Mouse (Mus musculus) limb, embryonic 11.5 days (tissue): ENCODE measurements around the gene Col20a1. TPM values are rescaled to one million over a fixed set of nuclear protein-coding genes. Genes with fewer than 3 reads are reported as not detected.

Source experiments
- ATAC-seq: fragments of 200-750 bp; cut with Nextera tagmentation; 2 replicates; pipeline ENCODE4 v1.8.0; 2017; ENCODE audit warnings: low read depth; ENCODE audit not compliant: insufficient number of reproducible peaks, low FRiP score, low TSS enrichment
- DNase-seq: peaks from one replicate; pipeline ENCODE4 v3.0.0-alpha.2; 2015; ENCODE audit warnings: low spot score
- H3K27ac ChIP-seq: fragments of 300-500 bp; sonication (generic); replicated peaks from 2 replicates; pipeline ENCODE4 v1.5.1; 2014; ENCODE audit warnings: low read depth, mild to moderate bottlenecking, low read length
- H3K27me3 ChIP-seq: fragments of 300-500 bp; sonication (generic); 2 replicates; pipeline ENCODE4 v1.6.1; 2014; ENCODE audit warnings: mild to moderate bottlenecking, low read length, mixed read lengths; ENCODE audit not compliant: control insufficient read depth, insufficient read depth
- H3K36me3 ChIP-seq: fragments of 300-500 bp; sonication (generic); 2 replicates; pipeline ENCODE4 v1.6.1; 2014; ENCODE audit warnings: mild to moderate bottlenecking, low read length, moderate library complexity, mixed read lengths; ENCODE audit not compliant: control insufficient read depth, insufficient read depth
- H3K4me1 ChIP-seq: fragments of 300-500 bp; sonication (generic); 2 replicates; pipeline ENCODE4 v1.6.1; 2014; ENCODE audit warnings: low read length, mixed read lengths; ENCODE audit not compliant: control insufficient read depth, insufficient read depth
- H3K4me2 ChIP-seq: fragments of 300-500 bp; sonication (generic); 2 replicates; pipeline ENCODE4 v1.6.1; 2014; ENCODE audit warnings: low read depth, mild to moderate bottlenecking, moderate library complexity; ENCODE audit not compliant: severe bottlenecking
- H3K4me3 ChIP-seq: fragments of 300-500 bp; sonication (generic); 2 replicates; pipeline ENCODE4 v1.5.1; 2014; ENCODE audit warnings: low read depth, low read length
- H3K9ac ChIP-seq: fragments of 300-500 bp; sonication (generic); 2 replicates; pipeline ENCODE4 v1.6.1; 2014; ENCODE audit warnings: mild to moderate bottlenecking, low read length
- H3K9me3 ChIP-seq: fragments of 300-500 bp; sonication (generic); 2 replicates; pipeline ENCODE4 v1.6.1; 2016; ENCODE audit warnings: low read length; ENCODE audit not compliant: control insufficient read depth
- WGBS: fragments of 180-500 bp; shearing (Covaris S2); extraction: QIAGEN DNeasy Blood & Tissue Kit; methylation state at CpG from one replicate; pipeline ENCODE4 v1.1.7; 2014; 5-methylcytosine and 5-hydroxymethylcytosine counted together
- polyA plus RNA-seq: library from polyadenylated mRNA; unstranded; fragments of >200 nt; fragmentation: Nextera tagmentation; extraction: Ambion mirVana; gene quantifications from 2 replicates; pipeline ENCODE4 v1.2.1, GENCODE M21; 2014

The Col20a1 gene
- polyA plus RNA-seq, 1 experiment from 2014 or later, result 0.15 TPM

DNA sequence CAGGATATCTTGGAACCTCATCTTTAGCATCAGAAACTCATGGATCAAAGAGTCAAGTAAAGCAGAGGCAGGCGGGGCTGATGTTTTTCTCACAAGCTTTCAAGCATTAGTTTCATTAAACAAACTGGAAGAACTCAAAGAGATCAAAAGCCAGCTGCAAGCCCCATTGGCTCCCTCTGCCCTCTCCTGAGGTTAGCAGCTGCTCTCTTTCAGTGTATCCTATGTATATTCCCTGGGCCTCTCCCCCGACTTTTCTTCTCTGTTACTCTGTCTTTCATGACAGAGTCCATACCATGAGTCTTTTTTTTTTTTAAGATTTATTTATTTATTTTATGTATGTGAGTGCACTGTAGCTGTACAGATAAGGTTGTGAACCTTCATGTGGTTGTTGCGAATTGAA, 26.1 kb upstream of the Col20a1 start:
- WGBS, result 55% methylated on average over 3 of the region's 3 CpGs
- Histone ChIP-seq H3K27ac (no peak overlapping the region), H3K36me3 (no peaks in the 10 kb centered on the region), H3K9ac (no peak overlapping the region), H3K4me3 (no peak overlapping the region), H3K4me2 (no peak overlapping the region), H3K4me1 (no peaks in the 10 kb centered on the region), H3K9me3 (no peaks in the 10 kb centered on the region), H3K27me3 (peaks cover 4% of the 10 kb centered on the region; the same call in 1 of the 2 replicates)
- ATAC-seq (no peak), DNase-seq (no peak)

DNA sequence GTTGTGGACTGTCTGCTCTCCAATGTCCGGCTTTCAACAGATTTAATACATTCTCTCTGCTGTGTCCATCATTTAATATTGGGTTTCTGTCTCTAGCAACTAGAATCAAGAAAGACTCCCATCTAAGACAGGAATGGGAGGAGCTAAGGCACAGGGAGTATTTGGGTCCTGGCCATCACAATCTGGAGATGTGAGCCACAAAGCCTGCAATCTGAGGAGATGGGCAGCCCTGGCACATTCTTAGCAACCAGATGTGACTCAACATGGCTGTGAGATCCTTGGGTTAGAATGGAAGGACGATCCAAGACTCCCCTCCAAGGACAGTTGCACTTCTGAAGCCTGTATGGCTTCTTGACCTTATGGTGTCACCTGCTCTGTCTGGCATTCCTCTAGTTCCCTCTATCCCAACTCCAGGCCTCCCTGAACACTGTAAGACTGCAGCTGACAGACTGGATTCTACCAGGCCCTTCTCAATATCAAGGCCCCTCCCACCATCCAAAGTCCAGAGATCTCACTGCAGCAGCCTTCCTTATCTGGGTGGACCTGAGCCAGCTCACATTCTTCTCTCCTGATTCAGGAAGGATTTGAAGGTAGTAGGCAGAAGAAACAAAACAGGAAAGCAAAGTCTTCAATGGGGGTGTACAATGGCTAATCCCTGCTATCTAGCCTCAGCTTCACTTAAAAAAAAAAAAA, 23.6 kb upstream of the Col20a1 start:
- ATAC-seq (no peak), DNase-seq (no peak)
- 73% methylated on average over 2 of the region's 2 CpGs for WGBS
- Histone ChIP-seq H3K9ac (no peak overlapping the region), H3K27ac (no peak overlapping the region), H3K4me2 (no peak overlapping the region), H3K36me3 (no peaks in the 10 kb centered on the region), H3K9me3 (no peaks in the 10 kb centered on the region), H3K27me3 (no peaks in the 10 kb centered on the region), H3K4me3 (no peak overlapping the region), H3K4me1 (no peaks in the 10 kb centered on the region)

DNA sequence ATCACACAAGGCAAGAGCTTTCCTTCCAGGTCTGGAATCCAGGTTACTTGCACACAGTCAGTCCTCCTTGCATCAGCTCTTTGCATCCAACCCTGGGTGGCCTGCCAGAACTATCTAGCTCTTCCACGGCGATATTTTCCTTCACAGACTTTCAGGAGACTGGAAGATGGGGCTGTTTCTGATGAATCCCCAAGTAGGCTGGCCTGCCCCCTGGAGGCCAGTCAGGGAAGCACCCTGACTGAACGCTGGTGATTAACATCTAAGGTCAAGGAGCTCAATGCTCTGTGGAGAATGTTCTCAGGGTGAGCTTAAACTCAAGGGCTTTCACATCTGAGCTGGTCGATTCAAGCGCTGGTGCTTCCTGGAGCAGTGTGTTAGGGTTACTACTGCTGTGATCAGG, 22.4 kb upstream of the Col20a1 start:
- H3K4me3 ChIP-seq, result no peak overlapping the region
- H3K9ac ChIP-seq, result no peak overlapping the region
- H3K4me2 ChIP-seq, result no peak overlapping the region
- H3K4me1 ChIP-seq, result no peaks in the 10 kb centered on the region
- WGBS, result 8% methylated on average over 5 of the region's 5 CpGs
- DNase-seq, result peak; percentile 83
- H3K27me3 ChIP-seq, result no peaks in the 10 kb centered on the region
- H3K9me3 ChIP-seq, result no peaks in the 10 kb centered on the region
- ATAC-seq, result no peak
- no peaks in the 10 kb centered on the region for H3K36me3 ChIP-seq
- no peak overlapping the region for H3K27ac ChIP-seq

DNA sequence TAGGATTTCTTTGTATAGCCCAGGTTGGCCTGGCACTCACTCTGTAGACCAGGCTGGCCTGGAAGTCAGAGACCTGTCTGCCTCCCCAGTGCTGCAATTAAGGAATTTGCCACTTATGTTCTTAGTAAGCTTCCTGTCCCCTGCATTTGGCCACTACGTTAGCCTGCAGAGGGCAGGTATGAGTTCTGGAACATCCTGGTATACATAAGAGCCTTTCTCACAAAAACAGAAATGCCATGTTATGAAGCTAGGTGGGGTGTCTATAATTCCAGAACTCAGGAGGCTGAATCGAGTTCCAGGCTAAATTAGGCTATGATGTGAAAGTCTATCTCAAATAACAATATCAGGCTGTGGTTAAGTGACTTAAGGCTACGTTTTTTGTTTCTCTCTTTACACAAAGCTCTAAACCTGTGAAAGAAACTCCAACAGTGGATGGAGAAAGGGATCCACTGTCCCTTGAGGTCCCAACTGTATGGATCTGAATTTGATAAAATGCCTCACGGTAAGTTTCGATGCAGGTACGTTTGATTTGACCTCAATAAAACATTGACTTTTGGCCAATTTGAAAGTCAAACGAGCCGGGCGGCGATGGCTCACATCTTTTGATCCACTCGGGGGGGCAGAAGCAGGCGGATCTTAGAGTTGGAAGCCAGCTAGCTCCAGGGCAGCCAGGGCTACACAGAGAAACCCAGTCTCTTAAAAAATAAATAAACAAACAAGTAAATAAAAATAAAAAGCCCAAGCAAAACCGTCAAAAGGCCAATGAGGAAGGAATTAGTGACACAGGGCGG, 20.0 kb upstream of the Col20a1 start:
- WGBS, result 13% methylated on average over 14 of the region's 14 CpGs

DNA sequence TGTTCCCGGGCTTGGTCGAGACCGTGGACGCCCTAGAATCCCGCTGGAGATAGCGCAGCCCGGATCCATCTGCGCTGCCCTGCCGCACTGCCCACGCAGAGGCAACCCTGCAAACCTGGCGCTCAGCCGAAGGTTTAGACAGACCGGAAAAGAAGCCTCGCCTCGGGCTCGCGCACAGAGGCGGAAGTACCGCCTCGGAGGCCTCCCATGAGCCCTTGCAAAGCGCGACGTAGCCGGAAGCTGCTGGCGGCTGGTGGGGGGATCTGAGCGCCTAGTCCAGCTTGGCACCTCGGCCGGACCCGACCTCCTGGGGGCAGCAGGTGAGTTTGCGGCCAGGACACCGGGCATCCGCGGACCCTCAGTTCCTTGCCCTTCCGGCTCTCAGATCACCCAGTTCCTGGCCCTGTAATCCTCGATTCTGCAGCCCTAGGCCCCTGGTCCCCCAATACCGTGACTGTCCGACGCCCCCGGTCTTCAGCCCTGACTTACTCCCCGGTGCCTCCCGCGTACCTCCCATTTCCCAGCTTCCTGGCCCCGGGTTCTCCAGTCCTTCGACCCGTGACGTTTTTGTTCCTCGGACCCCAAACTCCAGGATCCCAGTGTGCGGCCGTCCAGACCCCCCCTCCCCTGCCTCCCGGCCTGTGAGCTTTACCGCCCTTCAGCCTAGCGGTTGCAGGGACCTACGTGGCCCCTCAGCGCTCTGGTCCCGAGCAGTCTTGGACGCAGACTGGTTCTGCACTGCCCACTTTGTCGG, 19.1 kb upstream of the Col20a1 start, which contains the start of gene Arfgap1:
Gene Arfgap1, plus strand, starts transcription at position 216 of the 754 bp plus-strand sequence.
- Histone ChIP-seq H3K4me3 (peak within 1 kb of the TSS; percentile 94), H3K36me3 (peaks cover 12% of the 10 kb centered on the region), H3K9ac (peak within 1 kb of the TSS; percentile 89), H3K4me2 (peak within 1 kb of the TSS; percentile 82), H3K4me1 (no peaks in the 10 kb centered on the region), H3K27ac (no peak within 1 kb of the TSS), H3K9me3 (no peaks in the 10 kb centered on the region), H3K27me3 (no peaks in the 10 kb centered on the region)
- ATAC-seq (peak; percentile 86), DNase-seq (peak; percentile 90)
- under 1% methylated on average over 57 of the region's 57 CpGs for WGBS

More for the DNA sequence above, 20.0 kb upstream of the Col20a1 start:
- no peaks in the 10 kb centered on the region for H3K27me3 ChIP-seq
- H3K27ac ChIP-seq, result no peak overlapping the region
- H3K4me1 ChIP-seq, result no peaks in the 10 kb centered on the region
- DNase-seq, result peak; percentile 35
- H3K4me2 ChIP-seq, result peak overlapping the region; percentile 82
- peaks cover 7% of the 10 kb centered on the region; the same call in 1 of the 2 replicates for H3K36me3 ChIP-seq
- H3K4me3 ChIP-seq, result peak overlapping the region; percentile 94
- H3K9me3 ChIP-seq, result no peaks in the 10 kb centered on the region
- peak overlapping the region; percentile 89 for H3K9ac ChIP-seq
- ATAC-seq, result no peak

DNA sequence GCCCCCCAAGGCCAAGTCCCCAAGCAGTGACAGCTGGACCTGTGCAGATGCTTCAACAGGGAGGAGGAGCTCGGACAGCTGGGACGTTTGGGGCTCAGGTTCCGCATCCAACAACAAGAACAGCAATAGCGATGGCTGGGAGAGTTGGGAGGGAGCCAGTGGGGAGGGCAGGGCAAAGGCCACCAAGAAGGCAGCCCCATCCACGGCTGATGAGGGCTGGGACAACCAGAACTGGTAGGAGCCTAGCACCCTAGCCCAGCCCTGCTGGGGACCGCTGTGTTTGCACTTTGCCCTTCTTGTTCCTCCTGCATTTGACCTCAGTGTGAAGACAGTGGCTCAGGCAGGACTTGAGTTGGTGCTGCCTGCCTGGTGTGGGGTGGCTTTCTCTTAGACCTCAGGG, 5.2 kb upstream of the Col20a1 start:
- no peak overlapping the region for H3K9ac ChIP-seq
- H3K4me1 ChIP-seq, result no peaks in the 10 kb centered on the region
- H3K4me3 ChIP-seq, result no peak overlapping the region
- H3K9me3 ChIP-seq, result no peaks in the 10 kb centered on the region
- no peaks in the 10 kb centered on the region for H3K27me3 ChIP-seq
- DNase-seq (no peak), ATAC-seq (no peak)
- WGBS, result 89% methylated on average over 6 of the region's 6 CpGs
- peaks cover 25% of the 10 kb centered on the region for H3K36me3 ChIP-seq
- no peak overlapping the region for H3K27ac ChIP-seq
- no peak overlapping the region for H3K4me2 ChIP-seq

DNA sequence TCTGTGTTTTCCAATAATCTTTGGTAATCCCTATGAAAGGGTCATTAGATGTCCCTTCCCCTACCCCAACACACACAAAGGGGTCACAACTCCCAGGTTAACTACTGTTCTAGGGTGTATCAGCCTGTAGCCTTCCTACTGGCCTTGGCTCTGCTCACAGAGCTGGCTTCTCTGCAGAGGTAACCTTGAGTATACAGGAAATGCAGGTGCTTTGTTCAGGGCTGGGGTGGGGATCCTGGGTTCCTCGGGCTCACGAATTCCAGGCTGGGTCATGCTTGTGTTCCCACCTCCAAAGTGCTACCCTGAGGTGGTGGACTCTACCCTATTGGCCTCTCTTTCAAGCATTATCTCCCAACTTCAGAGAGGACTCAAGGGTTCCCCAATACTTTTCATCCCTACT, 700 bp upstream of the Col20a1 start:
- no peak overlapping the region for H3K9ac ChIP-seq
- no peak overlapping the region for H3K27ac ChIP-seq
- ATAC-seq (no peak), DNase-seq (no peak)
- H3K4me1 ChIP-seq, result no peaks in the 10 kb centered on the region
- WGBS, result 88% methylated on average over 2 of the region's 2 CpGs
- no peak overlapping the region for H3K4me3 ChIP-seq
- H3K9me3 ChIP-seq, result no peaks in the 10 kb centered on the region
- H3K27me3 ChIP-seq, result no peaks in the 10 kb centered on the region
- no peak overlapping the region for H3K4me2 ChIP-seq
- H3K36me3 ChIP-seq, result peaks cover 4% of the 10 kb centered on the region

DNA sequence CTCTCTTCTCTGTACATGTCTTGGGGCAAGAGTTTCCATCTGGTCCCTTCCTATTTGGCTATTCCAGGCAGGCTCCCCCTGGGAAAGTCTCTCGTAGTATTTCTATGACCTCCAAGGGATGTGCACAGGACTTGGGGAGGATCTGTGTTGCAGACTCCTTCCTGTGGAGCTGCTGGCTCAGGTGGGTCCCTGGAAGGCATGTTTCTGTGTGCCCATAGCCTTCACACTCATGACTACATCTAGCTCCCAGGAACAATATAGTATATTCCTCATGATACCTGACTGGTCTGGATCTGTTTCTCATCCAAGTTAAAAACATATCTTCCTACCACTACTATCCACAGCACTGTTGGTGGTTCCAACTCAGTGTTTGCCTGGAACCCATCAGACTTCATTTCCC, 666 bp downstream of the Col20a1 start:
- ATAC-seq, result no peak
- H3K4me1 ChIP-seq, result no peaks in the 10 kb centered on the region
- H3K36me3 ChIP-seq, result peaks cover 2% of the 10 kb centered on the region; the same call in 1 of the 2 replicates
- H3K27ac ChIP-seq, result no peak overlapping the region
- H3K4me3 ChIP-seq, result no peak overlapping the region
- no peak overlapping the region for H3K4me2 ChIP-seq
- no peak overlapping the region for H3K9ac ChIP-seq
- WGBS, result 82% methylated on average over 1 of the region's 1 CpGs
- no peaks in the 10 kb centered on the region for H3K27me3 ChIP-seq
- DNase-seq, result no peak
- no peaks in the 10 kb centered on the region for H3K9me3 ChIP-seq
